Mouse (Mus musculus): ENCODE results near the gene Sept4. TPM values are rescaled to one million over a fixed set of nuclear protein-coding genes. Genes with fewer than 3 reads are reported as not detected.

Gene Sept4
- total and polyA plus RNA-seq, 2 experiments from 2014 or later: 39.6 to 54.9 TPM

- Histone ChIP-seq H3K36me3 (ENCODE audit: insufficient read depth, low read length) (no peaks in the 10 kb centered on the region), H3K9ac (replicated peaks; ENCODE audit: low read length) (peak overlapping the region; percentile 28; the same call in 1 of the 2 replicates), H3K4me1 (ENCODE audit: insufficient read depth, low read length) (no peaks in the 10 kb centered on the region), H3K27ac (peak overlapping the region; percentile 12; the same call in 1 of the 2 replicates), H3K9me3 (ENCODE audit: low read length) (no peaks in the 10 kb centered on the region), H3K4me3 (ENCODE audit: low read length) (peak overlapping the region; percentile 32), H3K27me3 (ENCODE audit: insufficient read depth, low read length) (no peaks in the 10 kb centered on the region), H3K4me2 (ENCODE audit: low read depth, low read length) (peak overlapping the region; percentile 55)
- no peak for ATAC-seq
- 9% methylated on average over 2 of the region's 2 CpGs for WGBS
- no peak for TF ChIP-seq CTCF (IDR thresholded peaks at IDR 0.05; ENCODE audit: low read depth)
- DNase-seq (ENCODE audit: low spot score): no peak
These were observed 70.1 kb downstream of the Sept4 start for GRCm38 (mm10) chr11:87638793-87639192.

DNA sequence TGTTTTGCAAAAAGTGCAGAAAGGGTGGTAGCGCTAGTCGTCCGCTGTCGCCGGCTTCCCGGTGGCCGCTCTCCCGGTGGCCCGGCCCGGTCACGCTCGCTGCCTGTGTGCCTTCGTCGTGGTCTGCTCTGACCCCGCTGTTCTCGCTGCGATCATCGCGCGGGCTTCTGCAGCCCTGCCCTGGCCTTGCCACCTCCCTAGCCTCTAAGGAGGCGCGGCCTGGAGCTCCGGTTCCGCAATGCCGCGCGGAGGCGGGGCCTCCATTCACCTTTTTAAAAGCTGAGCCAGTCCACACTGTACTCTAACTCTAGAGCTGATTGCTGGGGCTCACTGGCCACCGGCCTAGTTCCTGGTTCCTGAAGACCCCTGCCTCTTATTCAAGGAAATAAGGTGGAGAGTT lies 70.5 kb downstream of the Sept4 start:
- no peaks in the 10 kb centered on the region for H3K4me1 ChIP-seq (ENCODE audit: insufficient read depth, low read length)
- H3K27ac ChIP-seq: peak overlapping the region; percentile 12; the same call in 1 of the 2 replicates
- H3K4me3 ChIP-seq (ENCODE audit: low read length): peak overlapping the region; percentile 32
- H3K27me3 ChIP-seq (ENCODE audit: insufficient read depth, low read length): no peaks in the 10 kb centered on the region
- H3K9me3 ChIP-seq (ENCODE audit: low read length): no peaks in the 10 kb centered on the region
- no peak for TF ChIP-seq CTCF (IDR thresholded peaks at IDR 0.05; ENCODE audit: low read depth)
- 5% methylated on average over 29 of the region's 29 CpGs for WGBS
- peak overlapping the region; percentile 55 for H3K4me2 ChIP-seq (ENCODE audit: low read depth, low read length)
- H3K36me3 ChIP-seq (ENCODE audit: insufficient read depth, low read length): no peaks in the 10 kb centered on the region
- peak overlapping the region; percentile 28 for H3K9ac ChIP-seq (replicated peaks; ENCODE audit: low read length)
- DNase-seq (ENCODE audit: low spot score) (peak; percentile 47), ATAC-seq (peak; percentile 53; the same call in 1 of the 2 replicates)

Other genes with a start within 250 kb of the Sept4 start
- 60.1 and 65.9 TPM in 2 replicates for gene Ppm1e, start 209.9 kb upstream of the Sept4 start, total RNA-seq (2014; rRNA removed)
- 17.1 and 18.6 TPM in 2 replicates for gene Ppm1e, start 209.9 kb upstream of the Sept4 start, polyA plus RNA-seq (2015; fragmentation: Nextera tagmentation; extraction: Ambion mirVana)
- gene Rad51c, start 163.9 kb upstream of the Sept4 start, total RNA-seq (2014; rRNA removed): 3.5 and 3.7 TPM in 2 replicates
- 2.0 and 4.2 TPM in 2 replicates for gene Rad51c, start 163.9 kb upstream of the Sept4 start, polyA plus RNA-seq (2015; fragmentation: Nextera tagmentation; extraction: Ambion mirVana)
- 0.47 and 0.73 TPM in 2 replicates for gene Tex14, start 163.8 kb upstream of the Sept4 start, total RNA-seq (2014; rRNA removed)
- 2.6 and 3.4 TPM in 2 replicates for gene Tex14, start 163.8 kb upstream of the Sept4 start, polyA plus RNA-seq (2015; fragmentation: Nextera tagmentation; extraction: Ambion mirVana)
- gene Gm11492, start 2.2 kb upstream of the Sept4 start, total RNA-seq (2014; rRNA removed): not detected in 2 replicates
- gene Gm11492, start 2.2 kb upstream of the Sept4 start, polyA plus RNA-seq (2015; fragmentation: Nextera tagmentation; extraction: Ambion mirVana): not detected in 2 replicates
- 110 and 125 TPM in 2 replicates for gene Mtmr4, start 23.3 kb downstream of the Sept4 start, total RNA-seq (2014; rRNA removed)
- 30.6 and 34.8 TPM in 2 replicates for gene Mtmr4, start 23.3 kb downstream of the Sept4 start, polyA plus RNA-seq (2015; fragmentation: Nextera tagmentation; extraction: Ambion mirVana)
- 0.10 and 0.29 TPM in 2 replicates for gene Hsf5, start 48.3 kb downstream of the Sept4 start, total RNA-seq (2014; rRNA removed)
- 0.20 and 0.33 TPM in 2 replicates for gene Hsf5, start 48.3 kb downstream of the Sept4 start, polyA plus RNA-seq (2015; fragmentation: Nextera tagmentation; extraction: Ambion mirVana)
- 0.90 and 10.7 TPM in 2 replicates for gene Rnf43, start 93.8 kb downstream of the Sept4 start, total RNA-seq (2014; rRNA removed)
- gene Rnf43, start 93.8 kb downstream of the Sept4 start, polyA plus RNA-seq (2015; fragmentation: Nextera tagmentation; extraction: Ambion mirVana): 0.85 and 1.8 TPM in 2 replicates
- gene Supt4a, start 168.6 kb downstream of the Sept4 start, total RNA-seq (2014; rRNA removed): 60.7 and 63.5 TPM in 2 replicates
- gene Supt4a, start 168.6 kb downstream of the Sept4 start, polyA plus RNA-seq (2015; fragmentation: Nextera tagmentation; extraction: Ambion mirVana): 125 and 135 TPM in 2 replicates
- 103 and 137 TPM in 2 replicates for gene Tspoap1, start 191.6 kb downstream of the Sept4 start, total RNA-seq (2014; rRNA removed)
- 33.2 and 35.6 TPM in 2 replicates for gene Tspoap1, start 191.6 kb downstream of the Sept4 start, polyA plus RNA-seq (2015; fragmentation: Nextera tagmentation; extraction: Ambion mirVana)
- 0.37 TPM in 1 of 2 replicates, not detected in the other for gene Mpo, start 224.7 kb downstream of the Sept4 start, total RNA-seq (2014; rRNA removed)
- gene Mpo, start 224.7 kb downstream of the Sept4 start, polyA plus RNA-seq (2015; fragmentation: Nextera tagmentation; extraction: Ambion mirVana): 0.10 and 0.55 TPM in 2 replicates

All from hindbrain, postnatal 0 days (tissue).